Mouse (Mus musculus) neutrophil, adult 5-6 weeks (primary cell): ENCODE data around the gene Tyr. TPM values are rescaled to one million over a fixed set of nuclear protein-coding genes. Genes with fewer than 3 reads are reported as not detected.
"Not testable (repeated sequence)": the region's sequence is repeated elsewhere in the genome, so short reads cannot be mapped to it uniquely, and the experiment has no call there.

Source experiments
- ATAC-seq: fragments of 151-379, 151-347 bp; 2 replicates; pipeline ENCODE4 v1.8.0; 2017; ENCODE audit warnings: mild to moderate bottlenecking, moderate TSS enrichment; ENCODE audit not compliant: insufficient number of reproducible peaks, poor library complexity, low FRiP score, severe bottlenecking; ENCODE audit errors: extremely low read depth
- total RNA-seq: library from RNA; stranded (forward); fragments of 200-1000 nt; gene quantifications from 2 replicates; pipeline ENCODE4 v1.2.3, GENCODE M21; 2017

Gene Tyr
- total RNA-seq: not detected in 2 replicates

GRCm38 (mm10) chr7:87493412-87493811 is at the start of gene Tyr:
Gene Tyr, minus strand, starts transcription at chr7:87493512.
- no peak for ATAC-seq

GRCm38 (mm10) chr7:87539031-87539430 is 45.7 kb upstream of the Tyr start:
- no peak for ATAC-seq

- ATAC-seq: no peak
These were observed 891 bp upstream of the Tyr start for GRCm38 (mm10) chr7:87494124-87494682.

GRCm38 (mm10) chr7:87488024-87488423 is 5.3 kb downstream of the Tyr start:
- no peak for ATAC-seq

GRCm38 (mm10) chr7:87413271-87413670 is 80.0 kb downstream of the Tyr start:
- no peak for ATAC-seq

GRCm38 (mm10) chr7:87411373-87411772 is 81.9 kb downstream of the Tyr start:
- ATAC-seq: not testable (repeated sequence)

- no peak for ATAC-seq
These were observed 96.3 kb downstream of the Tyr start for GRCm38 (mm10) chr7:87397023-87397422.

- no peak for ATAC-seq
These were observed 118.4 kb downstream of the Tyr start for GRCm38 (mm10) chr7:87374935-87375334.

Other genes starting within 250 kb of the Tyr start
- gene Nox4, start 247.4 kb downstream of the Tyr start, total RNA-seq: not detected in 2 replicates
- 0.47 TPM in 1 of 2 replicates, not detected in the other for gene Grm5, start 90.7 kb upstream of the Tyr start, total RNA-seq